Mouse (Mus musculus) ES-E14 (cell line): ENCODE measurements around the gene Hist1h3f. TPM values are rescaled to one million over a fixed set of nuclear protein-coding genes. Genes with fewer than 3 reads are reported as not detected.
"Not testable (repeated sequence)": the region's sequence is repeated elsewhere in the genome, so short reads cannot be mapped to it uniquely, and the experiment has no call there.

Experiments
- DNase-seq: peaks from one replicate; pipeline ENCODE4 v3.0.0-alpha.2; 2013; ENCODE audit warnings: low read depth, low spot score
- H3K27ac ChIP-seq: 2 replicates; pipeline ENCODE4 v1.5.1; 2012; ENCODE audit warnings: low read depth, mild to moderate bottlenecking, low read length, moderate library complexity, mixed read lengths; ENCODE audit not compliant: poor library complexity, insufficient read depth, severe bottlenecking
- H3K36me3 ChIP-seq: 2 replicates; pipeline ENCODE4 v1.6.1; 2012; ENCODE audit warnings: mild to moderate bottlenecking, low read length, moderate library complexity, mixed read lengths; ENCODE audit not compliant: control insufficient read depth, poor library complexity, insufficient read depth, severe bottlenecking
- H3K4me1 ChIP-seq, 2 experiments: fragments of 150-350 bp in 1 of 2; sonication (generic) in 1 of 2; 2 replicates each; pipeline ENCODE4 v1.6.1; 2012; ENCODE audit warnings: low read length in 2 of 2, mild to moderate bottlenecking in 1 of 2, mixed read lengths in 1 of 2; ENCODE audit not compliant: control insufficient read depth in 2 of 2, insufficient read depth in 2 of 2, poor library complexity in 1 of 2
- H3K4me3 ChIP-seq, 2 experiments: fragments of 150-350 bp in 1 of 2; sonication (generic) in 1 of 2; 2 replicates each; pipeline ENCODE4 v1.5.1; 2012; ENCODE audit warnings: low read length in 2 of 2, low read depth in 1 of 2, mild to moderate bottlenecking in 1 of 2, mixed read lengths in 1 of 2; ENCODE audit not compliant: insufficient read depth in 1 of 2, poor library complexity in 1 of 2, severe bottlenecking in 1 of 2
- H3K9ac ChIP-seq: 2 replicates; pipeline ENCODE4 v1.6.1; 2012; ENCODE audit warnings: low read depth, mild to moderate bottlenecking, low read length, mixed read lengths; ENCODE audit not compliant: poor library complexity, insufficient read depth, severe bottlenecking
- H3K9me3 ChIP-seq: fragments of 150-350 bp; sonication (generic); 2 replicates; pipeline ENCODE4 v1.6.1; 2012; ENCODE audit warnings: low read depth, mild to moderate bottlenecking, low read length; ENCODE audit not compliant: control insufficient read depth, insufficient read depth
- CHD2 ChIP-seq: IDR thresholded peaks from 2 replicates; pipeline ENCODE4 v1.6.1; 2014; ENCODE audit warnings: mild to moderate bottlenecking, low read depth, low read length, inconsistent platforms
- HCFC1 ChIP-seq: IDR thresholded peaks from 2 replicates; pipeline ENCODE4 v1.6.1; 2012; ENCODE audit warnings: low read length, inconsistent platforms, borderline replicate concordance; ENCODE audit not compliant: insufficient read depth
- MAFK ChIP-seq: IDR thresholded peaks from 2 replicates; pipeline ENCODE4 v1.6.1; 2014; ENCODE audit warnings: mild to moderate bottlenecking, low read depth, low read length, inconsistent platforms; ENCODE audit not compliant: insufficient read depth
- ZNF384 ChIP-seq: IDR thresholded peaks from 2 replicates; pipeline ENCODE4 v1.6.1; 2012; ENCODE audit warnings: low read depth, low read length, inconsistent platforms
- in situ Hi-C, 2 experiments: fragments of 600-800 bp; cut with MboI; formaldehyde crosslinking; loops; one replicate each; pipeline ENCODE4 v1.15.1; 2025; ENCODE audit warnings: low sequenced_read_pairs in 2 of 2, inconsistent platforms in 1 of 2; ENCODE audit not compliant: unreplicated experiment in 2 of 2
- total RNA-seq: library from RNA; depleted of rRNA; stranded (reverse); fragments of 300-350 nt; gene quantifications from 2 replicates; pipeline ENCODE4 v1.2.3, GENCODE M21; 2012

Gene Hist1h3f
- total RNA-seq, 1 experiment = 289 TPM

DNA sequence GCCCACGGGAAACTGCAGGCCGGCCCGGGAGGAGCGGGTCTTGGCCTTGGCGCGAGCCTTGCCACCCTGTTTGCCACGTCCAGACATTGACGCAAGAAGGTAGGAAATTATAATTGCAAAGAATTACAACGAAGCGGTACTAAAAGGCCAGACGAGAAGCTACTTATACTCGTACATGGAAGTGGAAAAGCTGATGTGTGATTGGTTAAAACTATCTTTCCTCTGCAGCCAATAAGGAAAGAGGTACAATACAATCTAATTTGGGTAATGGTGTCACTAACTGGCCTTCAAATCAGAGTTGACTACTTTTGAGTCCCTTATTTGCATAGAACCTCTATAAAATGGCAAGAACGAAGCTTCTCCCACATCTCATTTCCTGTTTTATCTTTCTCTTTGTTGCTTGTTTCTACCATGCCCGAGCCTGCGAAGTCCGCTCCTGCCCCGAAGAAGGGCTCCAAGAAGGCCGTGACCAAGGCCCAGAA lies 27.2 kb downstream of the Hist1h3f start, which contains the start of the genes Hist1h2ae and Hist1h2bg:
Hist1h2ae (minus strand) TSS at position 199 of the 482 bp plus-strand sequence.
Hist1h2bg (plus strand) TSS at position 375 of the 482 bp plus-strand sequence.
- Histone ChIP-seq H3K4me1 (no peaks in the 10 kb centered on the region), H3K36me3 (no peaks in the 10 kb centered on the region), H3K9me3 (no peaks in the 10 kb centered on the region), H3K9ac (peak within 1 kb of the TSS; percentile 67), H3K27ac (peak within 1 kb of the TSS; percentile 92), H3K4me3 (peak within 1 kb of the TSS; percentile 27 to 66)
- peak; percentile 80; the same call in 1 of the 2 replicates for TF ChIP-seq CHD2
- TF ChIP-seq MAFK = no peak
- in situ Hi-C loops = loop anchor here (25.0 kb wide), 2 partner anchors 1534 to 1834 kb away; partner anchors contain the start of genes Hist1h4j (in 2 of the 2), Hist1h2ag (in 1 of the 2), Hist1h2ah (in 1 of the 2) and Hist1h2bj (in 1 of the 2)
- peak; percentile 79 for DNase-seq

DNA sequence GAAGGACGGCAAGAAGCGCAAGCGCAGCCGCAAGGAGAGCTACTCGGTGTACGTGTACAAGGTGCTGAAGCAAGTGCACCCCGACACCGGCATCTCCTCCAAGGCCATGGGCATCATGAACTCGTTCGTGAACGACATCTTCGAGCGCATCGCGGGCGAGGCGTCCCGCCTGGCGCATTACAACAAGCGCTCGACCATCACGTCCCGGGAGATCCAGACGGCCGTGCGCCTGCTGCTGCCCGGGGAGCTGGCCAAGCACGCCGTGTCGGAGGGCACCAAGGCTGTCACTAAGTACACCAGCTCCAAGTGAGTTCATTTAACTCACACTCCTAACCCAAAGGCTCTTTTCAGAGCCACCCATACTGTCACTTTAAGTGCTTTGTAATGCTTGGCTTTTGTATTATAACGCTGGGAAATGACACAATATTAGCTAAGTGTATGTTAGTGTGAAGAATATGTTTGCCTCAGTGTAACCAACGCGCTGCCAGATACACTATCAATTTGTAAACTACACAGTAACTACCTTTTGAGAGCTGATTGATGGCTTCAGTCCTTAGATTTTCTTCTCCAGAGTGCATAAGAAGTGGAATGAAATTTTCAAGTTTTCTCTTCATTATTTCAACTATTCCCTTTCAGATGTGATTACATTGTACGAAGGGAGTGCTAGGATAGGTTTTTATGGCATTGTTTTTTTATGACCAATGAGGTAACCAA lies 27.8 kb downstream of the Hist1h3f start:
- H3K4me1 ChIP-seq, DNase-seq, H3K36me3 ChIP-seq, H3K9me3 ChIP-seq: not testable (repeated sequence)
- Histone ChIP-seq H3K9ac (peak overlapping the region; percentile 65), H3K4me3 (peak overlapping the region; percentile 27 to 66), H3K27ac (peak overlapping the region; percentile 77)
- in situ Hi-C loops = loop anchor here (25.0 kb wide), 2 partner anchors 1534 to 1834 kb away; partner anchors contain the start of genes Hist1h4j (in 2 of the 2), Hist1h2ag (in 1 of the 2), Hist1h2ah (in 1 of the 2) and Hist1h2bj (in 1 of the 2)
- TF ChIP-seq CHD2 (peak; percentile 64), HCFC1 (peak; percentile 49; the same call in 1 of the 2 replicates)

DNA sequence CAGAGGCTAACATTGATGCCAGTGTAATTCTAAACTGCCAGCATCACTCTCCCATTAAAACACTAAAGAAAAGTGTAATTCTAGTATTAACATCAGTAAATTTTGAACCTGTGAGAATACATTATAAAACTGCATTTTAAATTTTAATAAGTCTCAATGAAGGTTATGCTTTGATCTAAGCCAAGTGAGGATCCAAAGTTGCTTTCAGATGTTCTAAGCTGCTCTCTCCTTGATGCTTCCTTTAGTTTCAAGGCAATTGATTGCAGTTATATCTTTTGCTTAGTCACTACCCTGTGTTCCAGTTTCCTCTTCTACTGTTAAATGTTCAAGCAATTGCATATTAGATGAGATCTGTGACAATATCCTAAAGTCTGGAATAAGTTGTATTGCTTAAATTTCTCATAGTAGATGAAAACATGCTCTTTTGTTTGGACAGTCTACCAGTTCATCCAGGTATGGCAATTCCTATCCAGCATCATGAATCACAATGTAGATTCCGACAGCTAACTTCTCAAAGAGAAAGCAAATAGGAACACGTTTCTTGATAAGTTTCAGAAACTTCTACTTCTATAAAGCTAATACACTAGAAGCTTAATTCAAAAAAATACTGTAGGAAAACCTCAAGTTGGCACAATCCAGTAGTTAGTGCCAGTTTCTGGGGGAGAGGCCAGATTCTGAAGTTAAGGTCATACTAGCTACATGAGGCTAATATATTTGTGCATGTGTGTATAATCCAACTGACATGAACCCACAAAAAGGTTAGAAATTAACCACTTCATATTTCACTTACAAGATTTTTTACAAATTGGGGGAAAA lies 28.6 kb downstream of the Hist1h3f start:
- Histone ChIP-seq H3K27ac (peak overlapping the region; percentile 77; the same call in 1 of the 2 replicates), H3K36me3 (no peaks in the 10 kb centered on the region), H3K4me1 (no peaks in the 10 kb centered on the region), H3K9me3 (no peaks in the 10 kb centered on the region), H3K9ac (peak overlapping the region; percentile 48; the same call in 1 of the 2 replicates), H3K4me3 (peak overlapping the region; percentile 27 to 66)
- TF ChIP-seq ZNF384 (no peak), CHD2 (peak; percentile 52; the same call in 1 of the 2 replicates)
- no peak for DNase-seq
- in situ Hi-C loops = loop anchor here (25.0 kb wide), 2 partner anchors 1535 to 1835 kb away; partner anchors contain the start of genes Hist1h4j (in 2 of the 2), Hist1h2ag (in 1 of the 2), Hist1h2ah (in 1 of the 2) and Hist1h2bj (in 1 of the 2)

DNA sequence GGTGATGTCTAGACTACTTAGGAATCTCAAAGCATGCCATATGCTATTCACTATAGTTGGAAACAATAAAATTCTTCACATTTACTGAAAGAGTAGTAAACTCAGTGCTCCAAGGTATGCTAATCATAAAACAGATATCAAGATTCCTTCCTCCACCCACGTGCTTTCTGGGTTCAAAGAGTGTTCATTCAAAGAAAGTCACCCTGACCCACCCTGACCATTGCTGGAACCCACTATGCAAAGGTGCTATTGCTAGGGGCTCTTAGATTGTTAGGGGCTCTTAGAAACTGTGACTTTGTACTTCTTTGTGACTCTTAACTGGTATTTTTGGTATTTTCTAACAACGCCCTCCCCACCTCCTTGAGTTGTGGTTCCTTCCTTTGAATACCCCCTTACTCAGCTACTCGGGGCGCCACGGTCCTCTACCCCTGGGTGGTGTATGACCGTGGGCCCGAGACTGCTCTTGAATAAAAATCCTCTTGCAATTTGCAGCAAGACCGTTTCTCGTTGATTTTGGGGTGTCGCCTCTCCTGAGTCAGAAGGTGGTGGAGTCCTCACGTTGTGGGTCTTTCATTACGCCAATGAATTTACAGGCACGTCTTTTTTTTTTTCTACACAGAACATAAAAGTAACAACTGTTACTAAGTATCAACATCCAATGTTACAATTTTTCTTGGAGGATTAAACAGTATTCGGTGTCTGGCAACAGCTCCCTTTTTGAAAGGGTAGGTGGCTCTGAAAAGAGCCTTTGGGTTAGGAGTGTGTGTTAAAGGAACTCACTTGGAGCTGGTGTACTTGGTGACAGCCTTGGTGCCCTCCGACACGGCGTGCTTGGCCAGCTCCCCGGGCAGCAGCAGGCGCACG lies 29.4 kb downstream of the Hist1h3f start:
- not testable (repeated sequence) for DNase-seq, H3K9me3 ChIP-seq, H3K4me1 ChIP-seq, H3K36me3 ChIP-seq
- H3K4me3 ChIP-seq = peak overlapping the region; percentile 47 to 56
- H3K9ac ChIP-seq = peak overlapping the region; percentile 85
- H3K27ac ChIP-seq = peak overlapping the region; percentile 77
- in situ Hi-C loops = loop anchor here (25.0 kb wide), 2 partner anchors 1536 to 1836 kb away; partner anchors contain the start of genes Hist1h4j (in 2 of the 2), Hist1h2ag (in 1 of the 2), Hist1h2ah (in 1 of the 2) and Hist1h2bj (in 1 of the 2)
